Mouse (Mus musculus) right cerebral cortex, adult 18-20 months (tissue): ENCODE results near the gene Cdkn2a.

Experiments used
- DNase-seq: peaks from one replicate; pipeline ENCODE4 v3.0.0; 2022; ENCODE audit warnings: mixed read lengths

Cdkn2a gene

DNA sequence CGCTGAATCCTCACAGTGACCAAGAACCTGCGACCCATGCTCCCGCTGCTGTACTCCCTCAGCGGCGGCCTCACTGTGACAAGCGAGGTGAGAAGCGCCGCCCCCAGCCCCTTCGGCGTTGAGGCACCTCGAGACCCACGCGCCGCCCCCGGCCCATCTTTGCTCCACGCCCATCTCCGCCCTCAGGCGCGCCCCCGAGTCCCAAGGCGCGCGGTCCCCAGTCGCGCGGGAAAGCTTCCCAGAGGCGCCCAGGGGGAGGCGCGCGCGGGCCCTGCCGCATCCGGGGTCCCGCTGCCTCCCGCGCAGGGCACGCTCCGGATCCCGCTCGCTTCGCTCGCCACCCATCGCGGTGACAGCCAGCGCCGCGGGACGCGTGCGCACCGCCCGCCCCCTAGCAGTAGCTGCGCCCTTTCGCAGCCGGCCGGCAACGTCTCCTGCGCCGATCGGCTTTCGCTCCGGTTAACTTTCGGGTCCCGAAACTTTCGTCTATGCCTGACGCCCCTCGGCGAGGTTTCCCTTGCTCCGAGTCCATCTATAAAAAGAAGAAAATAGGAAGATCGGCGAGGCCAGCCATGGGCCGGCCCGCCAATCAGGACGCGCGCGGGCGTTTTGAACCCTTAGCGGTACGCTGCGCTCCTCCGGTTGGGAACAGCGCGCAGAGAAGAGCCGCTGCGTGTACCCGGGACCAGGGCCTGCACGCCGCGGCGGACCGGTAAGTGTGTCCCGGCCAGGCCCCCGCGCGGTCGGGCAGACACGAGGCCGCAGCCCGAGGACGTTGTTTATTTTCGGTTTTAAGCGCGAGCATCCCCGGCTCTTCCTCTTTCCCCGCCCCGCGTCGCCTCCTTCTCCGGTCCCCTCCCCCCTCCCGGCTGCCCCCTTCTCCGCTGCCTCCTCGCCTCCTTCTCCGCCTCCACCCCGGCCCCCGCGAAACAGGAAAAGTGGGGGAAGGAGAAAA, at the start of gene Cdkn2a:
Gene Cdkn2a (minus strand): TSS at position 168 of the 955 bp plus-strand sequence.
- DNase-seq: peak; percentile 56

- DNase-seq: no peak
Observed at GRCm38 (mm10) chr4:89313461-89313860, 19.0 kb upstream of the Cdkn2a start.

DNA sequence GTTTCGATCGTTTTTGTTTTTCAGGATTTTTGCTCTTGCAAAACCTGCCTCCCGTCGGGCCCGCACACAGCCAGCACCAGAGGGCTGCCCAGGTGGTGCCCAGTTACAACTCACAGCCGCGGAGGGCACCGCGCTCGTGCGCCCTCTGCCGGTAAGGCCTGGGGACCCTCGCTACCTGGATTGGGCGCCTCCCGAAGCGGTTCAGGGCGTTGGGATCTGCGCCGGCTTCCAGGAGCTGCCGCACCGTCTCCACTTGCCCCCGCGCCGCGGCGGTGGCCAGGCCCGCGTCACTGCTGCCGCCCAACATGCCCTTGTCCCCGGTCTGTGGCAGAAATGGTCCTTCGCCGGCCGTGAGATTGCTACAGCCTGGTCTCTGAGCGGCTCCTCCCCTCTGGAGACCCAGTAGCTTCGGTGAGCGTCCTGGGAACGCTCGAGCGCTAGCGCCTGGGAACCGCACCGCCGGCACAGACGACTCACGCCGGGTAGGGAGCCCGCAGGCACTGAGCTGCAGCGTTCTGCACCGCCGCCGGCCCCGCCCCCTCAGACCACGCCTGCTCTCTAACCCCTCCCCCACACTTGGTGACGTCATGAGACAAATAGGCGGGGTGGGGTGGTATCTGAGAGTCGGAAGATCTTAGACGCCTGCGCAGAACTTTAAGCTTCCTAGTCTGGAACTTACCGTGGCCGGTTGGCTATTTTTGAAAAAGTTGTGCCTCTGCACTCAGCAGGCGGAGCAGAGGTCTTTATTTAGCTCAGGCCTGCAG, 16.2 kb upstream of the Cdkn2a start, which contains the start of gene Cdkn2b:
Gene Cdkn2b (minus strand): TSS at position 549 of the 764 bp plus-strand sequence.
- DNase-seq: peak; percentile 64

- DNase-seq: no peak
Observed at GRCm38 (mm10) chr4:89309996-89310395, 15.5 kb upstream of the Cdkn2a start.

GRCm38 (mm10) chr4:89308001-89308400, 13.5 kb upstream of the Cdkn2a start:
- DNase-seq: no peak

- no peak for DNase-seq
Observed at GRCm38 (mm10) chr4:89306798-89307365, 12.4 kb upstream of the Cdkn2a start.

DNA sequence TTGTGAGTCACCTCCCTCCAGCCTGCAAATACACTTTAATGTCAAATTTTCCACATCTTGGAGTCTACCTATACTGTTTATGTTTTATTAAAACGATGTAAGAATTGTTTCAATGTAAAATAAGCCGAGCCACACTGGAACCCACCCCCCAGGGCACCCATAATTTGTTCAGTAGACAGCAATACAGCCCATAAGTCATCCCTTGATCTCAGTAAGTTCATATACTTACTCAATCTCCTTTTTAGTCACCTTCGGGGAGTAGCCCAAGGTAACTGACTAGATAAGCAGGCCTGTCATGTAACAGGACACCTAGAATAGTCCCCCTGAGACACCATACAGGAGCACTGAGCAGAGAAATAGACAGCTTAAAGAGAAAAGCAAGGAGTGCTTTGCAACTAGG, 11.2 kb upstream of the Cdkn2a start:
- DNase-seq: no peak

DNA sequence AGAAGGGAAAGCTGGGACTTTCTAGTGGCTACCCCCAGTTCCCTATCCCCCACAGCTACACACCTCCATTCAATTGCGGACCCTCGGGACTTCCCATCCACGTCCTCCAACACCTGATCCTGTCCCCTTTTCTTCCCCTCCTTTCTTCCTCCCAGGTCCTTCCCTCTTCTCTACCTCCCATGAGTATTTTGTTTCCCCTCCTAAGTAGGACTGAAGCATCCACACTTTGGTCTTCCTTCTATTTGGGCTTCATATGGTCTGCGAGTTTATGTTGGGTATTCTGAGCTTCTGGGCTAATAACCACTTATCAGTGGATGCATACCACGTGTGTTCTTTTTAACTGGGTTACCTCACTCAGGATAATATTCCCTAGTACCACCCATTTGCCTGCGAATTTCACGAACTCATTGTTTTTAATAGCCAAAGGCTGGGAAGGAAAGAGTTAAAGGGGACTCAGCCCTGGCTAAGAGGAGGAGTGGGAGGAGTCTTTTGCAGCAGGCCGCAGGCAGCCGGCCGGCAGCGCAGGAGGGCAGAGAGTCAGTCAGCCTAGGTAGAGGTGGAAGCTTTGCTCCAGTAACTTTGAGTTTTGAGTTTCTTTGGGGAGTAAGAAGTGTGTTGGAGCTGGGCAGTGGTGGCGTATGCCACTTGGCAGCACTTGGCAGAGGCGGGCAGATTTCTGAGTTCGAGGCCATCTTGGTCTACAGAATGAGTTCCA, 9.0 kb upstream of the Cdkn2a start:
- no peak for DNase-seq

GRCm38 (mm10) chr4:89302129-89302528, 7.7 kb upstream of the Cdkn2a start:
- DNase-seq: no peak

GRCm38 (mm10) chr4:89299721-89300120, 5.3 kb upstream of the Cdkn2a start:
- no peak for DNase-seq

DNA sequence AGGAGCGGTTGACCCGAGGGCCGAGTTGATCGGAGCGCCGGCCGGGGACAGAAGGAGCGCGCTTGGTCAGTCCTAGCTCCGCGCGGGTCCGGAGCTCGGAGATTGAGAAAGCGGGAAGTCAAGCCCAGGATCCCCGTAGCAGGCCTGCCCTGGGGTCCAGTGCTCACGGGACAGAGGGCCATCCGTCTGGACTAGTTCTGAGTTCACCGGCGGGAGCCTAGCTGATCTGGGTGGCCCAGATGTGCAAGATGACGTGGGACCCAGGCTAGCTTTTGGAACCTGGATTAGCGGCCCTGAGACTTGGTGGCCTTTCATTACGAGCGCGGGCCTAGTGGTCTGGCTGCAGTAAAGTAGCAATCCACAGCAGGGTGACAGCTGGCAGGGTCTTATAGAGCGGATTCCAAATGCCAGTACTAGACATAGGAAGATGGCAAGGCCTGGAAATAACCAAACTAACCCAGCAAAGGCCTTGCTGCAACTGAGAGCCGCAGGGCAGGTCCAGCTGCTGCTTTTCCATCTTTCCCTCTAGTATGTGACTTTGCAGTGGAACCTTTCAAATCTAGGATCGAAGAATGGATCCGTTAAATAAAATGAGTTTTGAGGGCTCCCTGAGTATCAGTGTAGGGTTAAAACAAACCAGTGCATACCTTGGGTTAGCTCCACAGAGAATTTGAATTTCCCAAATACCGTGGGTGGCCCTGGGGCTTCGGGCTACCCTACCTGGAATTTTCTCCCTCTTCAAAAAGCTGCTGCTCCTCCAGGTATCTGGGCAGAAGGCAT, 1.2 kb upstream of the Cdkn2a start:
- DNase-seq: no peak

DNA sequence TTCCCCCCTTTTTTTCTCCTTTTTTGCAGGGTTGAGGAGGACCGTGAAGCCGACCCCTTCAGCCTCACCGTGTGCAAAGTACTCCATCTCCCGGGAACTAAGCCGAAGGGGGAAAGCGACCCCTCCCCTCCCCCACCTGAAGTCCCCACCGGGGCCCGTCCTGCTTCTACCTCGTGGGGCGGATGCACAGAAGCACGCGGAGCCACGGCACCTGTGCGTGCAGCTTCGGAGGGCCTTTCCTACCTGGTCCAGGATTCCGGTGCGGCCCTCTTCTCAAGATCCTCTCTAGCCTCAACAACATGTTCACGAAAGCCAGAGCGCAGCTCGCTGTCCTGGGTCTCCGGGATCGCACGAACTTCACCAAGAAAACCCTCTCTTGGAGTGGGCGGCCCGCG, 365 bp downstream of the Cdkn2a start:
- no peak for DNase-seq

DNA sequence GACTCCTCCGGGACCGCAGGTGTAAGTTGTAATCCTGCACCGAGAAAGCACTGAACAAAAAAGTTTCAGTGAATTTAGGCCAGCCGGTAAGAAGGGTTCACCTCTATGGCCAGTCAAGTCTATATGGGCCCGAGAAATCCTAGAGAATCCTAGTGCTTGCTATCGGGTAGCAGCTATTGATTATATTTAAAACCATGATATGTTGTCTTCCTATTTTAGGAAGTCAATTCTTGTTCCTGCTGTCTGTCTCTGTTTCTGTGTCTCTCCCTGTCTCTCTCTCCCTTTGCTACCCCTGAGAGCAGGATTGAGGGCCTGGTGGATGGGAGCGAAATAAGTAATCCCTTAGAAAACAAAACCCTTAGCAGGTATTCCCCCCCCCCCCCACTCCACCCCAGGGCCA, 937 bp downstream of the Cdkn2a start:
- DNase-seq: no peak

DNA sequence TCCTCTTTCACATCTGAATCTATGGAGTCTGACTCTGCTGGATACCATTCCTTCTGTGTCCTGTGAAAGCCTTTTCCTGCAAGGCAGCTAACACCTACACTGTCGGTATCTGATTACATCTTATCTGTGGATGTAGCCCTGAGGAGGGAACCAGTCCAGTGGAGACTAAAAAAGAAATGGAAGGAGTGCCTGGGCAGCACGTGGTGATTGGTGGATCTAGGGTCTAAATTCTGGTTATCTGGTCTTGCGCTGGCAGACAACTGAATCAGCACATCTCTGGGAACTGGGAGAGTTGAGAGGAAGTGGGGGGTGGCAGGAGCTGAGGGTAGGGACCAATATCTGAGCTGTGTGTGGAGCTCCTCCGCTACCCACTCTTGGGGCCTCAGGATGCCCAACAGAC, 5.4 kb downstream of the Cdkn2a start:
- no peak for DNase-seq

DNA sequence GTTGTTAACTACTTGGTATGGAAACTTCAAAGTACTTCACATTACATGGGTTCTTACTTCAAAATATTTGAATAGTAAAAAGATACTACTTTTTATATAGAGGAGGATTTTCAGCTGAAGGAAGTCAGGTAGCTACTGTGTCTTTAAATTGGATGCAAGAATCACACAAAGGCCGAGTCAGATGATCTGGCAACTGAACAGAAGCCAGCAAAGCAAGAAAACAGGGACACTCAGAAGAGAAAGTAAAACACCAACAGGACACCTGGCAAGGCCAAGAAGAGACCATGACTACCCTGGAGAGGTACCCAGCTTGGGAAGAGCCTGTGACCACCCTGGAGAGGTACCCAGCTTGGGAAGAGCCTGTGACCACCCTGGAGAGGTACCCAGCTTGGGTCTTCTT, 7.9 kb downstream of the Cdkn2a start:
- no peak for DNase-seq

GRCm38 (mm10) chr4:89285688-89286087, 8.8 kb downstream of the Cdkn2a start:
- no peak for DNase-seq

- no peak for DNase-seq
Observed at GRCm38 (mm10) chr4:89282661-89283060, 11.8 kb downstream of the Cdkn2a start.

GRCm38 (mm10) chr4:89282036-89282566, 12.4 kb downstream of the Cdkn2a start:
- no peak for DNase-seq

DNA sequence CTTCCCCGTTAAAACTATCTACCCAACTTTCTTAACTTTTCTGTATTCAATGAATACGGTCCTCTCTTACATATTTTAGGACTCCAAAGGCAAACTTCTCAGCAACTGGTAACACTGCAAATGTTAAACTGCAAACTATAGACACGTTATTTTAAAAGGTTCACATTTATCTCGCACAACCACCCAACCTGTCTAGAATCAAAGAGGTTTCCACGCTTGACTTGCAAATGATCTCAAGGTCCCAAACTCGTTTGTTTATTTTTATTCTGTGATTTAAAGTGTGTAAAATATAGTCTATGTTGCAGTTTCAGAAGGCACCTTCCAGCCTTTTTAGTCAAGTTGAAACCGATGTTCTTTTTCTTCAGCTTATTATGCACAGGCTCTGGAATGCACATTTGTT, 13.2 kb downstream of the Cdkn2a start:
- DNase-seq: no peak

- DNase-seq: no peak
Observed at GRCm38 (mm10) chr4:89279641-89280040, 14.8 kb downstream of the Cdkn2a start.

DNA sequence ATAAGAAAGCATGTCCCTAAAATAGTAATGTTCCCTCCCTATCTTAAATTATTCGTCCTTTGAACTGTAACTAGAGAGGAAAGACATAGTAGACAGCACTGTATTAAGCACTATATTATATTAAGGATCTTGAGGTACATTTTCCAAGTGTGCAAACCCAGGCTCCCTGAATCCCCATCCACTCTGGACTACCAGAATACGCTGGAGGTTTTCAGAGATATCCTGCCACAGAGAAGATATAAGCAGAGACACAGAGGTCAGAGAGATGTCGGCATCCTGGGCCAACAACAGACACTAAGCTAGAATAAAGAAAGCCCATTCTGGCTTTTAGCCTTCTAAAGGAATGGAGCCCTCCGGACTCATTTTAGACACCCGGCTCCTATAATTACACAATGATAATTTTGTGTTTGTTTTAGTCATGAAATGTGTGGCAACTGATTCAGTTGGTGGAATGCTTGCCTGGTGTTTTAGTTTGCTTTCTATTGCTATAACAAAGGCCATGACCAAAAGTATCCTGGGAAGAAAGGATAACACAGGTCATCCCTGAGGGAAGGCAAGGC, 17.0 kb downstream of the Cdkn2a start:
- DNase-seq: no peak
